Mouse (Mus musculus) heart, postnatal 0 days (tissue): ENCODE measurements around the gene Alkbh3. TPM values are rescaled to one million over a fixed set of nuclear protein-coding genes. Genes with fewer than 3 reads are reported as not detected.

Experiments
- ATAC-seq: fragments of 200-750 bp; cut with Nextera tagmentation; 2 replicates; pipeline ENCODE4 v1.8.0; 2017; ENCODE audit warnings: low read depth, moderate number of reproducible peaks, moderate library complexity; ENCODE audit not compliant: insufficient read depth
- DNase-seq: peaks from one replicate; pipeline ENCODE4 v3.0.0-alpha.2; 2016; ENCODE audit warnings: low spot score
- H3K27ac ChIP-seq: fragments of 300-500 bp; sonication (generic); 2 replicates; pipeline ENCODE4 v1.5.1; 2014; ENCODE audit warnings: low read depth, mild to moderate bottlenecking
- H3K27me3 ChIP-seq: fragments of 300-500 bp; sonication (generic); 2 replicates; pipeline ENCODE4 v1.6.1; 2014; ENCODE audit warnings: low read length, mixed read lengths; ENCODE audit not compliant: control insufficient read depth, insufficient read depth
- H3K36me3 ChIP-seq: fragments of 300-500 bp; sonication (generic); replicated peaks from 2 replicates; pipeline ENCODE4 v1.6.1; 2014; ENCODE audit warnings: low read length, mixed read lengths; ENCODE audit not compliant: control insufficient read depth, insufficient read depth
- H3K4me1 ChIP-seq: fragments of 300-500 bp; sonication (generic); 2 replicates; pipeline ENCODE4 v1.6.1; 2014; ENCODE audit warnings: antibody characterized with exemption; ENCODE audit not compliant: control insufficient read depth, insufficient read depth
- H3K4me2 ChIP-seq: fragments of 300-500 bp; sonication (generic); 2 replicates; pipeline ENCODE4 v1.6.1; 2014; ENCODE audit warnings: low read depth, mild to moderate bottlenecking, low read length, moderate library complexity
- H3K4me3 ChIP-seq: fragments of 300-500 bp; sonication (generic); 2 replicates; pipeline ENCODE4 v1.5.1; 2014; ENCODE audit warnings: low read depth, low read length
- H3K9ac ChIP-seq: fragments of 300-500 bp; sonication (generic); replicated peaks from 2 replicates; pipeline ENCODE4 v1.6.1; 2014; ENCODE audit warnings: low read depth, low read length, mixed read lengths
- H3K9me3 ChIP-seq: fragments of 300-500 bp; sonication (generic); replicated peaks from 2 replicates; pipeline ENCODE4 v1.6.1; 2016; ENCODE audit warnings: low read length; ENCODE audit not compliant: control insufficient read depth
- CTCF ChIP-seq: IDR thresholded peaks from 2 replicates; pipeline ENCODE4 v1.5.1; 2016; ENCODE audit warnings: antibody characterized with exemption, control low read depth, low read depth
- EP300 ChIP-seq: IDR thresholded peaks from 2 replicates; pipeline ENCODE4 v1.6.1; 2016; ENCODE audit warnings: antibody characterized with exemption, low read depth
- WGBS: fragments of 180-500 bp; shearing (Covaris S2); extraction: QIAGEN DNeasy Blood & Tissue Kit; methylation state at CpG from one replicate; pipeline ENCODE4 v1.1.7; 2014; 5-methylcytosine and 5-hydroxymethylcytosine counted together
- polyA plus RNA-seq: library from polyadenylated mRNA; unstranded; fragments of >200 nt; fragmentation: Nextera tagmentation; extraction: Ambion mirVana; gene quantifications from 2 replicates; pipeline ENCODE4 v1.2.1, GENCODE M21; 2015
- total RNA-seq: library from RNA; depleted of rRNA; stranded (reverse); fragments of >200 nt; gene quantifications from 2 replicates; pipeline ENCODE4 v1.2.3, GENCODE M21; 2014; ENCODE audit warnings: low replicate concordance

The Alkbh3 gene
- total and polyA plus RNA-seq, 2 experiments from 2014 or later: 96.8 to 123 TPM

- TF ChIP-seq EP300: no peak
- no peak for TF ChIP-seq CTCF
- Histone ChIP-seq H3K36me3 (no peaks in the 10 kb centered on the region), H3K9ac (peak overlapping the region; percentile 74), H3K27ac (peak overlapping the region; percentile 52), H3K4me3 (peak overlapping the region; percentile 71), H3K27me3 (peaks cover 31% of the 10 kb centered on the region), H3K4me1 (peaks cover 13% of the 10 kb centered on the region), H3K9me3 (no peaks in the 10 kb centered on the region), H3K4me2 (peak overlapping the region; percentile 95)
- DNase-seq (peak; percentile 46), ATAC-seq (peak; percentile 47)
- WGBS: 0% methylated on average over 30 of the region's 44 CpGs
Observed at GRCm38 (mm10) chr2:93956331-93956801, 54.2 kb downstream of the Alkbh3 start.

- Histone ChIP-seq H3K4me3 (peak overlapping the region; percentile 71), H3K4me1 (peaks cover 13% of the 10 kb centered on the region), H3K9me3 (no peaks in the 10 kb centered on the region), H3K27me3 (peaks cover 31% of the 10 kb centered on the region), H3K36me3 (no peaks in the 10 kb centered on the region), H3K27ac (peak overlapping the region; percentile 52; the same call in 1 of the 2 replicates), H3K4me2 (peak overlapping the region; percentile 95), H3K9ac (peak overlapping the region; percentile 74)
- DNase-seq (no peak), ATAC-seq (no peak)
- WGBS: under 1% methylated on average over 31 of the region's 31 CpGs
- no peak for TF ChIP-seq CTCF
- TF ChIP-seq EP300: no peak
Observed at GRCm38 (mm10) chr2:93955886-93956285, 54.7 kb downstream of the Alkbh3 start.

DNA sequence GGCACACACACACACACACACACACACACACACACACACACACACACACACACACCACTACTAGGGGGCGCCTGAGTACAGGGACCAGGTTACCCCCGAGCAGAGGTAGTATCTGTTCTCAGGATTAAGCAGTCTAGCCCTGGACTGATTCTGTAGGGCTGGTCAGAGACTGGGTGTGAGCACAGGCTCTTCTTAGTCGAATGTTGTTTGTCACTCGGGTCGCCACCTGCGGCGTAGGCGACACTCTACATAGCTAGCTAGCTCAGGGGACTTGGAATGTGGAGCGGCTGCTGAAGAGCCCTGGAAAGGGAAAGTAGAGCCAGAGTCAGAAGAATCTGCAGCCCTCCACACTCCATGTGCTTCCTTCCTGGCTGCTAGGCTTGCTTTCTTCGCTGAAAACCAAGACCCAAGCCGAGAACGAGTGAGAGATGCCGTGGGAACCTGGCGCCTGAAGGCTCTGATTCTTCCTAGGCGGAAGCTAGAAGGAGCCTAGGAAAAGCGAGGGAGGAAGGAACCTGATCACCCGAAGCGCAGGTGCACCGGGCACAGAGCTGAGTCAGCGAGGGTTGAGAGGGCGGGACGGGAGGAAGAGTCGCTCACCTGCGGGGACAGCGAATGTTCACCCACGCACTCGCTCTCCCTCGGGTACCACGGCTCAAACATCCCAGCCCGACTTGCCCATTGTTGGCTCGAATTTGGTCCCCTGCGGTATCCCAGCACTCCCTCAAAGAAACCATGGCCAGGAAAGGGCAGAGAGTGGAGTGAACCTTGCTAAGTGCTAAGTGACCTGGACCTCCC lies 55.6 kb downstream of the Alkbh3 start:
- Histone ChIP-seq H3K4me3 (peak overlapping the region; percentile 71), H3K4me1 (peaks cover 13% of the 10 kb centered on the region), H3K9ac (peak overlapping the region; percentile 74), H3K9me3 (no peaks in the 10 kb centered on the region), H3K4me2 (peak overlapping the region; percentile 95), H3K36me3 (no peaks in the 10 kb centered on the region), H3K27ac (no peak overlapping the region), H3K27me3 (peaks cover 31% of the 10 kb centered on the region)
- DNase-seq (no peak), ATAC-seq (no peak)
- TF ChIP-seq CTCF (no peak), EP300 (no peak)
- under 1% methylated on average over 32 of the region's 32 CpGs for WGBS

DNA sequence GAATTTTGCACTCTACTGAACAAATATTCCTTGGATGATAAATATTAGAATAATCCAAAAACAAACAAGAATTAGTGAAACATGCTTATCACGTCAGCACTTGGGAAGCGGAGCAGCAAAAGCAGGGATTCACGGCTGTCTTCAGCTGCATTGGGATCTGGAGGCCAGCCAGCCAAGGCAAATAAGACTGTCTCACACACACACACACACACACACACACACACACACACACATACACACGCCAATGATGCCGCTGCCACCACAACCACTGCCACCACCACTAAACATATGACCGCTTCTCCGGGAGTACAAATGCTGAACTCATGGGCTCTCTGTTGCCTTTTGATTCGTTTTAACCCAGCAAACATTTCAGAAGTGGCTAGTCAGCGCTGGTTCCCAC lies 56.9 kb downstream of the Alkbh3 start:
- H3K4me1 ChIP-seq: peaks cover 13% of the 10 kb centered on the region
- H3K9me3 ChIP-seq: peaks cover 6% of the 10 kb centered on the region; the same call in 1 of the 2 replicates
- ATAC-seq (no peak), DNase-seq (no peak)
- H3K27ac ChIP-seq: no peak overlapping the region
- TF ChIP-seq EP300: no peak
- no peak for TF ChIP-seq CTCF
- no peaks in the 10 kb centered on the region for H3K36me3 ChIP-seq
- 84% methylated on average over 9 of the region's 9 CpGs for WGBS
- H3K4me3 ChIP-seq: no peak overlapping the region
- no peak overlapping the region for H3K4me2 ChIP-seq
- H3K9ac ChIP-seq: no peak overlapping the region
- H3K27me3 ChIP-seq: peaks cover 31% of the 10 kb centered on the region

- no peak overlapping the region for H3K4me2 ChIP-seq
- H3K27me3 ChIP-seq: no peaks in the 10 kb centered on the region
- no peak for ATAC-seq
- H3K27ac ChIP-seq: no peak overlapping the region
- no peak overlapping the region for H3K9ac ChIP-seq
- no peak overlapping the region for H3K4me3 ChIP-seq
- peaks cover 15% of the 10 kb centered on the region for H3K9me3 ChIP-seq
- no peaks in the 10 kb centered on the region for H3K36me3 ChIP-seq
- TF ChIP-seq CTCF: no peak
- TF ChIP-seq EP300: no peak
- 51% methylated on average over 5 of the region's 5 CpGs for WGBS
- DNase-seq: no peak
- 0 out of 2 replicates have a peak, but pooled peaks cover 1% of the 10 kb centered on the region for H3K4me1 ChIP-seq
Observed at GRCm38 (mm10) chr2:93946976-93947375, 63.6 kb downstream of the Alkbh3 start.
